8 mouse cellular contexts compared by ENCODE assay signal in genomic region chr4:24897851-24898515, GRCm38 (mm10). TPM values are rescaled to one million over a fixed set of nuclear protein-coding genes. Genes with fewer than 3 reads are reported as not detected.
DNase-seq lines count a peak whose midpoint lies in the region; ATAC-seq lines count a peak whose summit lies in the region.

Gene Ndufaf4, plus strand, starts transcription at chr4:24898083.

- H3K27me3 ChIP-seq in hindbrain, embryonic 15.5 days, result no peaks in the 10 kb centered on the region

- peak within 1 kb of the TSS; percentile 83 for H3K27ac ChIP-seq in hindbrain, embryonic 15.5 days (replicated peaks)

- H3K4me2 ChIP-seq in hindbrain, embryonic 15.5 days, result peak within 1 kb of the TSS; percentile 63

- no peaks in the 10 kb centered on the region for H3K9me3 ChIP-seq in hindbrain, embryonic 15.5 days

- peak within 1 kb of the TSS; percentile 100 for H3K4me3 ChIP-seq in hindbrain, embryonic 15.5 days

- peaks cover 15% of the 10 kb centered on the region for H3K36me3 ChIP-seq in hindbrain, embryonic 15.5 days

- H3K9ac ChIP-seq in hindbrain, embryonic 15.5 days, result peak within 1 kb of the TSS; percentile 89

- under 1% methylated on average over 58 of the region's 58 CpGs for WGBS in hindbrain, embryonic 15.5 days

- ATAC-seq in hindbrain, embryonic 15.5 days (ENCODE audit: low FRiP score, low read depth), result peak; percentile 99

- H3K4me1 ChIP-seq in hindbrain, embryonic 15.5 days (replicated peaks), result peaks cover 10% of the 10 kb centered on the region

- DNase-seq in T-cell, adult 2 months (ENCODE audit: low spot score), result peak; percentile 93
- peak; percentile 99 for DNase-seq in cerebellum, postnatal 36 days
- peak; percentile 98 for DNase-seq in frontal cortex, postnatal 36 days (ENCODE audit: low spot score in 2 of 2)
- peak; percentile 91 for DNase-seq in left cerebral cortex, adult 11 months (ENCODE audit: low spot score)
- DNase-seq in lung, postnatal 4 days, result peak; percentile 95 to 98
- peak; percentile 93 for DNase-seq in retina, postnatal 7 days (ENCODE audit: low read depth, low spot score)
- peak; percentile 99 for DNase-seq in urinary bladder, adult 2 months (ENCODE audit: low spot score)

RNA-seq across cellular contexts. Expression of gene Ndufaf4, which starts in this region (rescaled TPM):
- polyA plus RNA-seq in hindbrain, embryonic 15.5 days (2015; fragmentation: Nextera tagmentation; extraction: Ambion mirVana), result 61.8 and 62.9 TPM in 2 replicates
- 12.9 and 14.3 TPM in 2 replicates for polyA plus RNA-seq in urinary bladder, adult 2 months (2012; rRNA removed)

Comparison
In these comparisons a context has a peak if more than half of its experiments do, and no peak if none do; other contexts are left out.
1. Peak in every context shown above with its lines: DNase-seq, ATAC-seq, H3K4me3 ChIP-seq and H3K27ac ChIP-seq.